Mouse (Mus musculus): ENCODE results near the gene Adcy9.

The Adcy9 gene

DNA sequence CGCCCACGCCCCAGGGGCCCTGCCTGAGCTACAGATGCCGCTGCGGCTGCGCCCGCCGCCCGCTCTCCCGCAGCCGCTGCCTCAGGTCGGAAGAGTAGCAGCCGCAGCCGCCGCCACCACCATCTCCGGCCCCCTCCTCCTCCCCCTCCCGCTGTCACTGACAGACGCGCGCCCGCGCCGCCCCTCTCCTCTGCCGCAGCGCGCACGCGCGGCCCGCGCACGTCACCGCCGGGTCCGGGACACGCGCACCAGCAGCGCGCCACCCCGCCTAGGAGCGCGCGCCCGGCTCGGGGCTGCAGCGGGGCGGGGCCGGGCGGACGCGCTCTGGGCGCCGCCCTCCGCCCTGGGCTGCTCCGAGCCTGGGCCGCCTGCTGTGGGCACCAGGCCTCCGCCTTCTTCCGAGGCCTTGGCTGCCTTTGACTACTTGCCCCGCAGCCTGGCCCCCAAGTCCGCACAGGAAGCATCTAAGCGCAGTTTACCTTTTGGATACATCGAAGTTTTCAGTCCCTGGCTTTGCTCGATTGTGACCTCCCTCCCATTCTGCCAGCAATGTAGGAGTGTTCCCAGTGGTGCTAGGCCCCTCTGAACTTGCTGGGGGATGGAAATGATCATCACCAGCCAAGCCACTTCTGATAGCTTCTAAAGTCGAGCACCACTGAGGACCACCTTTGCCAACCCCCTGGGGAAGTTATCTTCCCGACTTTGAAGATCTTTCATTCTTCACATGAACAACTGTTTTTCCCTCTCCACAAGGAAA lies at the start of gene Adcy9:
TSS of gene Adcy9 (minus strand) at position 201 of the 757 bp plus-strand sequence.
- peak; percentile 88 for DNase-seq

DNA sequence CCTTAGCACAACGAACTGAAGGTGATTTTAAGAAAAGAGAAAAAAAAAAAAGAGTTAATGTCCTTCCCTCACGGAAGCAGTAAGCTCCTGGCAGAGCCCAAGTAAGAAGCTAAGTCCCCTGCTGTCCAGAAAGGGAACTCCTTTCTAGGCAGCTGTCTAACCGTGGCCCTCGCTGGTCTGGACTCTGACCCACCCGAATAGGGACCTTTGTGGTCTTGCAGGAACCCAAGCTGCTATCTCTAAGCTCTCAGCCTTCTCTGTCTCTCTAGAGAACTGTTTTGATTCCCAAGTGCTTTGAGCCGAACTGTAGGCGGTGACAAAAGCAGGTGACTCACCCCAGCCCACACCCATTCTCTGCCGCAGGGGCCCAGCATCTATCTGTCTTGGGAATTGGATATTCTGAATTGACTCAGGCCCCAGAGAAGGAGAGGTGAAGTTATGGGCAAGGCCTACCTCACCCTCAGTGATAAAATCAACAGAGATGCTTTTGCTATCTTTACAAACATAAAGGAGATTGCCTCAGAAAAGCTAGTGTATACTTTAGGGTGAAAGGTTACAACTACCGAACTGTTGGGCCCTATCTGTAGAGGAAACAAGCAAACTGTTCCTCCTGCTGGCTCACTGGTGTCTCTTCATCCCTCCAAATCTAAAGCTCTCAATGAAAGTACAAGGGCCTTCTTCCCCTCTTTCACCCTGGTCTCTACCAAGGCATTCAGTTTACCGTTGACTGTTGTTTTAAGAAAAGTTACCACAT lies 49.5 kb upstream of the Adcy9 start:
- no peak for DNase-seq

DNA sequence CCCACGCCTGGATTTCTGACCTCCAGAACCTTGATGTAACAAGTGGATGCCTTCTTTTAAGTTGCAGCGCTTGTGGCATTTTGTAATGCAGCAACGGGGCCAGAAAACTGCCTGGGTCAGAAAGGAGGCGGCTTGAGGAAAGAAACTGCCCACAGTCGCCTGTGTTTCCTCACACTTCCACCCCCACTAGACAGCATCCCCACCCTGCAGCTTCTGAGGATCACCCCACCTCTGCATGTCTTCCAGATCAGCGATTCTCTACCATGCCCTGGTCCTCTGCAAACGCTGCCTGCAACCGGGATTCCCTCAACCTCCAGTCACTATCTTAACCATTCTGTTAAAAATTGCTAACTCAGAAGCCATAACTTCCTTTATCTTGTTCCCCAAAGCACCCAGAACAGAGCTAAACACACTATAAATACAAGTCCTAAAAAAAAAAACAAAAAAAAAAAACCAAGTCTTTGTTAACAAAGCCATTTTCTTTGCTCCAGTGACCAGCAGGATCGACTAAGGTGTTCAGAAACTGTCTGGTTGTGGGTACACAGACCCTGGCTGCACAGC lies 44.3 kb upstream of the Adcy9 start:
- DNase-seq, result no peak

DNA sequence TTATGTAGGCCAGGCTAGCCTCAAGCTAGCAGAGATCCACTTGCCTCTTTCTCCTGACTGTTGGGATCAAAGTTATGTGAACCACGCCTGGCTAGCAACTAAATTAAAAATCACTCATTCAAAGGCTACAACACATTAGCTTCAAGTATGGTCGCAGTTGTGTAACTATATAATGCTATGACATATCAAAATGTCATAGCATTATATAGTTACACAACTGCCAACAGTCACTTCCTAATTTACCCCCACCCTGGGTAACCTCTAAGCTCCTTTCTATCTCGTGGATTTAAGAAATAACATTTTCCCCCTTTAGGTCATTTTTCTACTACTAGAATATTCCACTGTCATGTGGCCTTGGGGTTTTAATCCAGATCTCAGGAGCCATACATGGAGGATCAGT lies 37.6 kb upstream of the Adcy9 start:
- DNase-seq, result no peak

DNA sequence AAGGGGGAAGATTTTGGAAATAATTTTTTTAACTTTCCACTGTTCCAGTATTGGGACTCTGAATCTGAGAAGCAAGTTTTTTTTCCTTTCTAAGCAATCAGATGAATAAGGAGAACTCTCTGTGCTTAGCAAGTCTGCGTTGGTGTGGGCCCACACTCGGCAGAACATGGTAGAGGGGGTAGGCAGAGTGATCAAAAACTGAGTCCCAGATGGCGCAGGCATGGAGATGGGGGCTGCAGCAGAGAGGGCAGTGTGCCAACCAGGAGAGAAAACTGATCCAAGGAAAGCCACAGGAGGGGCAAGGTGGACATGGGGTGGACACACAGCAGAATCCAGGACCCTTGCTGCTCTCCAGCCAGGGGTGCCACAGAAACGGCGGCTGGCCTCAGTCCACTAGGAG lies 36.1 kb upstream of the Adcy9 start:
- DNase-seq, result no peak

DNA sequence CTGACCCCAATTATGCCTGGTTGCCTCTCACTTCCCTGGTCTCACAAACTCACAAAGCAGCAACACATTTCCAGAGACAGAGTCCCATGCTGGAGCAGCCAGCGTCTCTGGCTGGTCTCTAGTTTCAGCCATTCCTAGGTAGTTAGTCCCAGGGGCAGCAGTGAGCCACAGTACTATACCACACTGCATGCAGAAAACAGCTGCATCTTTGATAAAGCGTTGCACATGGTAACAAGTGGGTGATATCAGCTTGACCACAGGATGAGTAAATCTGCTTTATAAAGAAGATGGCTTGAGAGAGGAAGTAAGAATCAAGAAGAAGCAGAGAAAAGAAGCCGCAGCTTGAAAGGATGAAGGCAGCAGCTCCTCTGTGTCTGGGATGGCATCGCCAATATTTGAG lies 35.4 kb upstream of the Adcy9 start:
- no peak for DNase-seq

DNA sequence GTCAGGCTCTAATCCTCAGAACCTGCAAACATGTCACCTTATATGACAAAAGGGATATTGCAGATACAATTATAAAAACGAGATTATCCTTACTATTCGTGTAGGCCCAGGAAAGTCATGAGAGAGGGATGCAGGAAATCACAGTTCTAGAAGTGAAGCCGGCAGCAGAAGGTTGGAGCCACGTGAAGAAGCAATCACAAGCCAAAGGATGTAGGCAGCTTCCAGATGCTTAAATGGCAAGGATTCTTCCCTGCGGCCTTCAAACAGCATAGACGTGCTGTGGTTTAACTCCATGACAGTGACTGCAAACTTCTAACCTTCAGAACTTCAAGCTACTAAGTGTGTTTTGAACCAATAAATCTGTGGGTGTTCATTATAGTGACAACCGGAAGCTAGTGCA lies 34.3 kb upstream of the Adcy9 start:
- DNase-seq, result no peak

DNA sequence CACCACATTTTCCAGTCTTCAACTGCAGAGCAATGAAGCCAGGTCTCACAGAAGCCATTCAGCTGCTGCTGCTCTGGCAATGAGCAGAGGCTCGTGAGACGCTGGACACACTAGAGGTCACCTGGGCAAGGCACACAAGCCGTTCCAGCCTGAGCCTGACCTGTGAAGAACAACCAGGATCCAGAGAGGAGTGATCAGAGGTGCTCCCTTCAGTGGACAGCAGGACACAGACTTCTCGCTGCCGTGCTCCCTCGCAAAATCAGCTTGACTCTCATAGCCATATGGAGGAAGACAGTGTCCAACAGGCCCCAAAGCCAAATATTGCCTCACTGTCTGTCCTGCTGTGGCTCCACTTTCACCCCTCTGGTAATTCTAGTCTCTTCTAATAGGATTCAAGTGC lies 29.1 kb upstream of the Adcy9 start:
- no peak for DNase-seq

DNA sequence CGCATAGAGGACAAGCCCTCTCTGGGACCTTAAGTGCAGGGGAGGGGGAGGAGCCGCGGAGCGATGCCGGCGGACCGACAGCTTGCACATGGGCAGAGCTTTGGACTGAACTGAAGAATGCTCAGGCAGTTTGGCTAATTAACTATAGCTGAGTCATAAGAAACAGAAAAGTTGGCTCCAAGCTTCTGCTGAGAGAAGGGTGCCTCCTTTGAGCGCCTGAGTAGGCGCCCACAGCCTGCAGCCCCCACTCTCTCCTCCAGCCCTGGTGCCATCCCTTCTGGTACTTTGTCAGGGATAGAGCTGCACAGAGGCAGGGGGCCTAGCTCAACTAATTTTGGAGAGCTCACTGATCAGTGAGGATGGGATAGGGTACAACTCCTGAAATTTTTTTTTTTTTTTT lies 27.9 kb upstream of the Adcy9 start:
- peak in 1 of 2 experiments; percentile 17 for DNase-seq

DNA sequence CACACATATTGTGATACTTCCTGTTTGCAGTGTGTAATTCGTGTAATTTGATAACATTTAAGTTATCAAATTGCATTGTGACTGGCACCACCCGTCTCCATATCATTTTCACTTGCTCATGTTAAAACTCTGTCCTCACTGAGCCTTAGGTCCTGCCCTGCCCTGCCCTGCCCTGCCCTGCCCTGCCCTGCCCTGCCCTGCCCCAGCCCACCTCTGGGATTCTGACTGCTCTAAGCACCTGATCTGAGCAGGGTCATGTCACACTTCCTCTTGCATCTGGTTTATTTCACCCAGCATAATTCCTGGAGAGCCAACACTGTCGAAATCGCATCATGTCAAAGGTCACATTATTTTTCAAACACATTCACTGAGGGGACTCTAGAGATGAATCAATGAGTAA lies 26.1 kb upstream of the Adcy9 start:
- DNase-seq, result no peak

DNA sequence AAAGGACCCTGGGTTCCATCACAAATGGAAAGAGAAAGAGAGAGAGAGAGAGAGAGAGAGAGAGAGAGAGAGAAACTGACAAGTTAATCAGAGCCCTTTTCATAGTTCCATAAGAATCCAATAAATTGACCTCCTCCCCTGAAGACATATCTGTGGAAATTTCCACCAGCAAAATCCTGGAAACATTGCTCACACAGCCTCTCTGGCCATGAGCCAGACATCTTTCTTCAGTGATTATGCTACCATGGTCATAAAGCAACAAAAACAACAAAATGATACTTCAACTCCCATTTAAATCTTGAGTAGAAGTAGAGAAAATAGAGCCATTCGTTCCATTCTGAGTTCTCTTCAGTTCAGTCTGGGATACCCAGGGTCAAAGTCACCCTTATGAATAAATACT lies 24.1 kb upstream of the Adcy9 start:
- DNase-seq, result no peak

DNA sequence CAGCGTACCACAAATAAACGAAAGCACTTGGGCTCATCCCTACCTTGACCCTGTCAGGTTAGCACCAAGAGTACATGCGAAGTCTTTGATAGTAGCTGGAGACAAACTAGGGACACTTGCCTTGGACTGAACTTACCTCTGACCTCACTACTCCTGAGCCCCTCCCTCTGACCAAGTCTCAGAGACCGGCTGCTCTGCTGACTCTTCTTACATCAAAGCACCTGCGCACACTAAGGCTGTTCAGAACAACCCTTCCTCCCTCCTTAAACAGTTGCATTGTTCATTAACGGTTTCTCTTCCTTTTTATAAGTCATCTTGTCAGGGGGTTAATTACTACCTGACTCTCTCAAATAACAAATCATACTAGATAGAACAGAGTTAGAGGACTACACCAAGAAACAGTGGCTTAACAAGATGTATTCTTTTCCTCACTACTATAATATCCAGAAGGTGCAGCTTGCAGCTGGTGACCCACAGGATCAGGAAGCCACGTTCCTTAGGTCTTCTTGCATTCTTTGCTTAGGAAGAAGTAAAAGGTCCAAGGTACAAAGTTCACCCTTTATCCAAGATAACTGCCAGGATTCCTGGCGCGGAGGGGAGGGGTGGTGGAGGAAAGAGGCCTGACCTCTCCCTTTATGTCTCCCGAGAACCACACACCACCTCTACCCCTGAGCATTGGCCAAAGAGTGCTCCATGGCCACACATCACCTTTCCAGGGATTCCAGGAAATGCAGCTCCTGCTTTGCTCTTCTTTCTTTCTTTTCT lies 19.2 kb upstream of the Adcy9 start:
- DNase-seq, result no peak

DNA sequence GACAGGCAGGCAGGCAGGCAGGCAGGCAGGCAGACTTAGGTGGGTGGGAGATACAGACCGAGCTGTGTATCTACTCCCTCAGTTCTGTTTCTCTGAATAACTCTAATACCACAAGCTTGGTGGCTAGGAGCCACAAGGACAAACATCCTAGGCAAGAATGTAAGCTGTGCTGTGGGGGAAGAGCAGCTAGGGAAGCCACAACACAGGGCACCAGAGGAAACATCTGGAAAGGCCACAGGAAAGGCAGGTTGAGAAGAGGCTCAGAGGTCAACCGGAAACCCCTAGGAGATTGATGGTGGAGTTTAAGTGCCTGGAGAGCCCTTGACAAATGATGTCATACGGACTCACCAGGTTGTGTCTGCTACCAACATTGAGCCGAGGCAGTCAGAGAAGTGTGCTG lies 16.4 kb upstream of the Adcy9 start:
- DNase-seq, result no peak

DNA sequence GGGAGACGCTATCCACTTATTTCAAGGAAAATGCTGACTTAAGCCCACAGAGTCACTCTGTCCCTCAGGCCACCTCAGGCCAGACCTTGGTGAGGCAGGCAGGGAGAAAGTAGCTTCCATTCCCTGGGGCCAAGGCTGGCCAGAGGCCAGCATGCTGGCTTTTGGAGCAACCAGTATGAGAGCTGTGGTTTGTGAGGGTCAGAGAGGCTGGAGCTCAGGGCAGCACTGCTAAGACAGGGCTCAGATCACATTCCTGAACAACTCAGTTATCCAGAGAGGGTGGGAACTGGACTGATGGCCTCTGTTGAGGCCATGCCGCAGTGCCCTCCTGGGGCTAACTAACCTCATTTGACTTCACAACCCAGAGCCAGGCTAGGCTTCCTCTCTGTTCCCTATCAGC lies 15.1 kb upstream of the Adcy9 start:
- DNase-seq, result no peak

DNA sequence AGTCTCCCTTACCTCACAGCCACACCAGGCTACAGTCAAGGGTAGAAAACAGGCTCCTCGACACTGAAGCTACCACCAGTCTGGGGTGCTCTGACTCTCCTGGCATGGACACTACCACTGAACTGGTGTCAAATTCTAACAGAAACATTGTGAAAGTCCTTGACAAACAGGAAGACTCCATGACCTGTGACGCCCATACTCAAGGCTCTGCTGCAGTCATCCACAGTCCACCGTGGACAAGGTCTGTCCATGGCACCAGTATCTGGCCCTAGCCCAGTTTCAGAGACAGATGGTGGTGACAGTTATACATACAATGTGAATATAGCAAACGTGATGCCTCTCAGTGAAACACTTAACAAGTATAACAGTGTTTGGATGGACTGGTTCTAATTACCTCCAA lies 11.5 kb upstream of the Adcy9 start:
- no peak for DNase-seq

DNA sequence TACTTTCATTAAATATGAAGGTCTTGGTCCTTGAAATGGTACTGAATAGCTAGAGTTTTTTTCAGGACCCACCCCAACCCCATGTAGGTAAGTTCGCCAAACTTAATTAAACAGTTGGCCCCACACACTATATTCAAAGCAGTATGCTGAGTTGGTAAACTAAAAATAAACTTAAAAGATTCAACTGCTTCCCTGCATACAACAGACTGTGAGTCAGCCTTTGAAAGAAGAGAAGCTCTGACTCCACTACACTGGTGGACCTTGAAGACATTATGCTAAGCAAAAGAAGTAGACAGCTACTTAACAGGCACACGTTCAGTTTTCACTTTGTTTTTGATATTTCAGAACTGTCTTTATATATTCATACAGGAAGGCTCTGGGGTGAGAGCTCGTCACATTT lies 10.7 kb upstream of the Adcy9 start:
- no peak for DNase-seq

DNA sequence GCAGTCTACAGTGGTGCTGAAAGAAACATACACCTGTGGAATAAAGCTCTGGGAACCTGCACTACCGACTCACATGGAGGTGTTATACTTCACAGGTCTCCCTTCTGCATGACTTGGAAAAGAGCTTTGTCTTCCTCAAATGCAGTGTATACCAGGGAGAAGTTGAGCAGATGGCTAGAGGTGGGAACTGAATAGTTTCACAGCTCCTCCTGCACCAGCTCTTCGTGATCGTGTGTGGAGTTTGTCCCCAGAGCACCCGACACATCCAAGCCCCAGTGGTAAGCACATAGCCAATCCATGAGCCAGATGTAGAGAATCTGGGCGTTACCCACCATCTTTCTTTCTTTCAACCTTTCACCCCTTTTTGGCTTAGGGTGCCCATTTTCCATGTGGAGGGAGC lies 9.9 kb upstream of the Adcy9 start:
- DNase-seq, result no peak

DNA sequence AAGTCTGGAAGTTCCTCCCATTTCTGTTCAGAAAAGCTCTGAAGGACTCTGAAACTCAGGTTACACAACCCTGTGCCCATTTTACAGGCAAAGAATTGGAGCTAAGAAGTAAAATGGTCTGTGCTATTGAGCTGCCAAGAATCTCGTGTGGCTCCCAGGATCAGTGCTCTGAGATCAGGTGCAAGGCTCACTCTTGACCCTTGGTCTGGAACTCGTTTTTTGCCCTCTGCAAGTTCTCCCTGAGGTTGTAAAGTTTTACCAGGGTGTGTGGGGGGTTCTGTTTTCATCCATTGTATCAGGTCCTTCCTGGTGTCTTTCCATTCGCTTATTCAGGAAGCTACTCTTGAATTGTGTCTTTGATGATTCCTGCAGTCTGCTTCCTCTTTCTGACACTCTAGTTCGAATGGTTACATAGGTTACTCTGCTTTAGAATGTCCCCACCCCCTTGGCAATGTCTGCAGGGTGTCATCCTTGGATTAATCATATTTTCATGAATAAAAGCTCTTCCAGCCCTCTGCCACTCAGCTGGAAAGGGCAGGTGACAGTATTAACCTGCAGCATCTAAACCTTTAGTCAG lies 5.4 kb upstream of the Adcy9 start:
- no peak for DNase-seq

DNA sequence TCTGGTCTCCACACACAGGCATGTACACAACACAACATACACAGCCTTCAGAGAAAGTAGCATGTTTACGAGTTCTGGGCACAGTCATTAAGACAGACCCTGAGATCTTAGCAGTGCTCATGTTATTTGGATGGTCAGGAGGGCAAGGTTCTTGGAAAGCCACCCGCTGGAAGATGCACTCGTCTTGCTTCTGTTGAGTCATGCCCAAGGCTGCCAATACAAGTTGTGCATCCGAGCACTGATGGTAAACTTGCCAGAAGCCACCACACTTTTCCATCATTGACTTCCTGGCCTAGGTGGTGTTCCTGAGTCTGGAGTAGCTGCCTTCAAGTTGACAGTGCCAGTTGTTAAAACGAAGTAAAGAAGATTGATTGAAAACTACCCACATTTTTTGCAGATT lies 3.3 kb upstream of the Adcy9 start:
- no peak for DNase-seq

DNA sequence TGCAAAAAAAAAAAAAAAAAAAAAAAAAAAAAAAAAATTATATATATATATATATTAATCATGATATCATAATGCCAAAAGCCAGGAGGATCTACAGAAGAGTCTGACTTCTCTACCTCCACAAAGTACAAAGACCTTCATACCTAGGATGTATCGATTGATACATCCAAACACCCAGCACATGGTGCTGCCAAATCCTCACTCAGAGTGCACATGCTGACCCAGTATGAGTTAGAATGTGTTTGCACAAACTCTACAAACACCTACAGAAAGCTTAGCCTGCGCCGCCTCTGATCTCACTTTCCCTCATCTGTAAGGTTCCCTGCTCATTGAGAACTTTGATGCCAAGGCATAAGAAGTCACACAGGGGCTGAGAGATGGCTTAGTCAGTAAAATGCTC lies 2.7 kb upstream of the Adcy9 start:
- no peak for DNase-seq

DNA sequence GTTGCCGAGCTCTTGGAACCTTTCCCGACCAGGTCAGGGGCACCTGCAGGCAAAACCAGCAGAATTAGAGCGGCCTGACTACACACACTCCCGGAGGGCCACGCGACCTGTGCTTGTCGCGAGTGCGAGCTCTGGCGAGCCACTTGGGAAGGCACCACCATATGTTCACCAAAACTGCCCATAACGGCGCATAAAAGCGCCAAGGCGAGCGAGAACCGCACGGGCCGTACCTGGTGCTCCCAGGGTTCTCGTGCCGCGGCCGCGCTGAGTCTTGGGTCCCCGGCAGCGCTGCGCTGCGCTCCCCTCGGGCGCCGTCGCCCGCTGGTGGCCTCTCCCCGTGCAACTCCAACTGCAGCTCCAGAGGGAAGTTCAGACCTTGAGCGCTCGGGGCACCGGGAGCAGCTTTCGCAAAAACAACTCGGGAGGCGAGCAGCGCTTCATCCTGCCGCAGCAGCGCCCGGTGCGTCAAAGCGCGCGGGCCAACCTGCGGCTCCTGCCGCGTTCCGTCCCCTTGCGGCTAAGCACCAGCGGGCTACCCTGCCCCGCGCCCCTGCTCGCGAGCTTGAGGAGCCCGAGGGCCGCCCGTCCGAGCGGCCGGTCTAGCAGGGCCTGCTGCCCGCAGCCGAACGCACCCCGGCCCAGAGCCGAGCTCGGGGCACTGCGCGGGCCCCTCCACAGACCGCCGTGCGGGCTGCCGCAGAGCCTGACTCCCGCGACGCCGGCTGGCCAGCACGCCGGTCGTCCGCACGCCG lies 576 bp downstream of the Adcy9 start:
- peak; percentile 53 to 54 for DNase-seq

DNA sequence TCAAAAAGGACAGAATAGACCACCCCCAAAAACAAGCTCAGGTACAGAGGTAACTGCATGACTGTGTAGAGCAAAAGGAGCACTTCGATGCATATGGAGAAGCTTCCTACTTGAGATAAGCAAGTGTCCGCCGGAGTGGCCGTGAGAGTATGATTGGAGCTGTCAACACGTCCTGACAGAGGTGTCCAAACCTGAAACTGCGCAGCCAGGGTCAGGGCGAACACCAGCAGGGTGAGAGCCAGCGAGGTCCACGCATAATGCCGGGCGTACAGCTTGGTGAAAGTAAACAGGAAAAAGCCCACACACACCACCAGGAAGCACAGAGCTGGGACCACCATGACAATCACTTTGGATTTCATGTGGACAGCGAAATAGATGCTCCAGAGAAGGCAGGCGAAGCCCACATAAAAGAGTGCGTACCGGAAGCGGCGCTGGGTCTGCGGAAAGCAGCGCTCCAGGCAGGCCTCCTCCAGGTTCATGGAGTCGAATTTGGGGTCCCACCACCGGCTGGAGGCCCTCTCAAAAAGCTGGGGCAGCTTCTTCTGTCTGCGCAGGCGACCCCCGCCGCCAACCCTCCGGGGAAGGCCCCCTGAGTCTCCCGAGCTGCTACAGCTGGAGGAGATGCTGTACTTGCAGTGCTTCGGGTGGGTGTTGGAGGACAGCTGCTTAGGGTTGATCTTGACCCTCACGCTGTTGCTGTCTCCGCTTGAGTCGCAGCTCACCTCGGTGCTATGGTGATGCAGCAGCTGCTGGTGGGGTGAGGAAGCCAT lies 1.3 kb downstream of the Adcy9 start:
- no peak for DNase-seq

Measured in lung, adult 18-20 months (tissue).